Mouse (Mus musculus) hindbrain, embryonic 10.5 days (tissue): ENCODE results near the gene Rptor. TPM values are rescaled to one million over a fixed set of nuclear protein-coding genes. Genes with fewer than 3 reads are reported as not detected.
A peak's percentile ranks its signal among the peaks of the same experiment; 100 is the strongest.

Source experiments
- DNase-seq: peaks from one replicate; pipeline ENCODE4 v3.0.0-alpha.2; 2017; ENCODE audit warnings: low spot score
- H3K27ac ChIP-seq: fragments of 300-500 bp; sonication (generic); 2 replicates; pipeline ENCODE4 v1.5.1; 2016; ENCODE audit warnings: mild to moderate bottlenecking, moderate library complexity
- H3K27me3 ChIP-seq: fragments of 300-500 bp; sonication (generic); 2 replicates; pipeline ENCODE4 v1.6.1; 2016; ENCODE audit warnings: mild to moderate bottlenecking; ENCODE audit not compliant: poor library complexity, insufficient read depth, severe bottlenecking
- H3K36me3 ChIP-seq: fragments of 300-500 bp; sonication (generic); 2 replicates; pipeline ENCODE4 v1.6.1; 2016; ENCODE audit warnings: mild to moderate bottlenecking, moderate library complexity
- H3K4me1 ChIP-seq: fragments of 300-500 bp; sonication (generic); replicated peaks from 2 replicates; pipeline ENCODE4 v1.6.1; 2016; ENCODE audit warnings: mild to moderate bottlenecking
- H3K4me3 ChIP-seq: fragments of 300-500 bp; sonication (generic); 2 replicates; pipeline ENCODE4 v1.5.1; 2016; ENCODE audit warnings: mild to moderate bottlenecking, moderate library complexity
- H3K9me3 ChIP-seq: fragments of 300-500 bp; sonication (generic); 2 replicates; pipeline ENCODE4 v1.6.1; 2016; ENCODE audit warnings: mild to moderate bottlenecking, moderate library complexity
- WGBS: fragments of 180-500 bp; shearing (Covaris S2); methylation state at CpG from one replicate; pipeline ENCODE4 v1.1.7; 2016; 5-methylcytosine and 5-hydroxymethylcytosine counted together
- polyA plus RNA-seq: library from polyadenylated mRNA; unstranded; fragments of >200 nt; fragmentation: Nextera tagmentation; extraction: Ambion mirVana; gene quantifications from 2 replicates; pipeline ENCODE4 v1.2.1, GENCODE M21; 2016

Rptor gene
- polyA plus RNA-seq, 1 experiment from 2014 or later = 12.4 TPM

GRCm38 (mm10) chr11:119907711-119908110, 305.0 kb downstream of the Rptor start:
- Histone ChIP-seq H3K9me3 (no peaks in the 10 kb centered on the region), H3K4me1 (peaks cover 35% of the 10 kb centered on the region), H3K36me3 (no peaks in the 10 kb centered on the region), H3K27ac (no peak overlapping the region), H3K27me3 (peaks cover 3% of the 10 kb centered on the region; the same call in 1 of the 2 replicates), H3K4me3 (no peak overlapping the region)
- 47% methylated on average over 7 of the region's 7 CpGs for WGBS
- no peak for DNase-seq

- peaks cover 3% of the 10 kb centered on the region; the same call in 1 of the 2 replicates for H3K27me3 ChIP-seq
- WGBS = 1% methylated on average over 5 of the region's 5 CpGs
- H3K9me3 ChIP-seq = no peaks in the 10 kb centered on the region
- H3K4me3 ChIP-seq = peak overlapping the region; percentile 20
- no peaks in the 10 kb centered on the region for H3K36me3 ChIP-seq
- H3K27ac ChIP-seq = peak overlapping the region; percentile 62
- peak; percentile 78 for DNase-seq
- H3K4me1 ChIP-seq = peaks cover 48% of the 10 kb centered on the region
Measured at GRCm38 (mm10) chr11:119909436-119909835, 306.7 kb downstream of the Rptor start.

DNA sequence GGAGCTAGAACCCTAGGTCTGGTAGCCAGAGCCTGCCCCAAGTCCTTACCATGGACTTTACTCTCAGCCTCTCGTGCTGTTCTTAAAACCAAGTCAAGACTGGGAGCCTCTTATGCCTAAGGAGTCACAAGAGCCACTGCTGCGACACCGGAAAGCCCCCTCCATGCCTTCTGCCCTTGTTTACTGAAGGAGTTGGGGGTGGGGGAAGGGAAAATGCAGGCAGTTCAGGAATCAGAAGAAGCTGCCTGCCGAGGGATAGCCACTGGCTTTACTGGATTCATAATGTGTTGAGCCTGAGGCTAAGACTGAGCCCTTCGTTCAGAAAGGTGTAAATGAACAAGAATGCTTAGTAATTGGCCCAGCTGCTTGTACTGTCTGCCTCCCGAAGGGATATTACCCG, 310.1 kb downstream of the Rptor start:
- H3K27me3 ChIP-seq = 0 out of 2 replicates have a peak, but pooled peaks cover 3% of the 10 kb centered on the region
- H3K36me3 ChIP-seq = peaks cover 27% of the 10 kb centered on the region
- H3K4me1 ChIP-seq = peaks cover 58% of the 10 kb centered on the region
- H3K9me3 ChIP-seq = no peaks in the 10 kb centered on the region
- no peak for DNase-seq
- WGBS = 8% methylated on average over 7 of the region's 7 CpGs
- peak overlapping the region; percentile 97 for H3K4me3 ChIP-seq
- H3K27ac ChIP-seq = peak overlapping the region; percentile 97

GRCm38 (mm10) chr11:119913291-119913934, 310.7 kb downstream of the Rptor start, which contains the start of gene Chmp6:
TSS of gene Chmp6 (plus strand) at chr11:119913441.
- H3K4me3 ChIP-seq = peak within 1 kb of the TSS; percentile 97
- peak within 1 kb of the TSS; percentile 97 for H3K27ac ChIP-seq
- H3K36me3 ChIP-seq = peaks cover 33% of the 10 kb centered on the region
- WGBS = 1% methylated on average over 48 of the region's 48 CpGs
- H3K27me3 ChIP-seq = no peaks in the 10 kb centered on the region
- H3K4me1 ChIP-seq = peaks cover 57% of the 10 kb centered on the region
- DNase-seq = peak; percentile 88
- H3K9me3 ChIP-seq = no peaks in the 10 kb centered on the region

DNA sequence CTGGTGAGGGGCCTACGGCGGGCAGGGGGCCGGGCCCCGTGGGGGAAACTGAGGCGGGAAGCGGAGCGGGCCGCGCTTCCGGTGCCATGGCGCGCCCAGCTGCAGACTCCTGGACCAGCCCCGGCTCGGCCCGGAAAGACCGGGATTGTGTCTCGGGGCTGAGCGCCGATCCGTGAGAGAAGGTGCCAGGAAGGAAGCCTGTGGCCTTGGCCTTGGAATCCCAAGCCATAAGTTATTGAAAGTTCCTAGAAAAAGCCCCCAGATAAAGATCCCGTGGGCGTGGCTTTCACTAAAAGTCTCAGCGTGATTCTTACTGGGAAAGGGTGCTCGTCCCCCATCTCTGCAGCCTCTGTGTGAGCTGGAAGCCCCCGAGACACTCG, 311.2 kb downstream of the Rptor start:
- H3K4me1 ChIP-seq = peaks cover 53% of the 10 kb centered on the region
- H3K9me3 ChIP-seq = no peaks in the 10 kb centered on the region
- H3K27ac ChIP-seq = peak overlapping the region; percentile 97
- no peaks in the 10 kb centered on the region for H3K27me3 ChIP-seq
- DNase-seq = no peak
- H3K36me3 ChIP-seq = peaks cover 38% of the 10 kb centered on the region
- 0% methylated on average over 26 of the region's 26 CpGs for WGBS
- peak overlapping the region; percentile 97 for H3K4me3 ChIP-seq

- H3K36me3 ChIP-seq = peaks cover 42% of the 10 kb centered on the region
- no peaks in the 10 kb centered on the region for H3K9me3 ChIP-seq
- peak overlapping the region; percentile 97 for H3K4me3 ChIP-seq
- peaks cover 51% of the 10 kb centered on the region for H3K4me1 ChIP-seq
- no peaks in the 10 kb centered on the region for H3K27me3 ChIP-seq
- DNase-seq = no peak
- peak overlapping the region; percentile 97 for H3K27ac ChIP-seq
- 30% methylated on average over 4 of the region's 4 CpGs for WGBS
Measured at GRCm38 (mm10) chr11:119914381-119914780, 311.7 kb downstream of the Rptor start.

GRCm38 (mm10) chr11:119915666-119916065, 313.0 kb downstream of the Rptor start:
- 90% methylated on average over 9 of the region's 9 CpGs for WGBS
- Histone ChIP-seq H3K36me3 (peaks cover 55% of the 10 kb centered on the region), H3K9me3 (no peaks in the 10 kb centered on the region), H3K27me3 (no peaks in the 10 kb centered on the region), H3K4me3 (peak overlapping the region; percentile 97), H3K27ac (peak overlapping the region; percentile 35; the same call in 1 of the 2 replicates), H3K4me1 (peaks cover 42% of the 10 kb centered on the region)
- no peak for DNase-seq

- H3K27me3 ChIP-seq = no peaks in the 10 kb centered on the region
- 92% methylated on average over 15 of the region's 15 CpGs for WGBS
- DNase-seq = no peak
- H3K9me3 ChIP-seq = no peaks in the 10 kb centered on the region
- H3K36me3 ChIP-seq = peaks cover 57% of the 10 kb centered on the region
- no peak overlapping the region; the same call in 1 of the 2 replicates for H3K4me3 ChIP-seq
- peak overlapping the region; percentile 35; the same call in 1 of the 2 replicates for H3K27ac ChIP-seq
- H3K4me1 ChIP-seq = peaks cover 42% of the 10 kb centered on the region
Measured at GRCm38 (mm10) chr11:119916102-119916790, 313.5 kb downstream of the Rptor start.

DNA sequence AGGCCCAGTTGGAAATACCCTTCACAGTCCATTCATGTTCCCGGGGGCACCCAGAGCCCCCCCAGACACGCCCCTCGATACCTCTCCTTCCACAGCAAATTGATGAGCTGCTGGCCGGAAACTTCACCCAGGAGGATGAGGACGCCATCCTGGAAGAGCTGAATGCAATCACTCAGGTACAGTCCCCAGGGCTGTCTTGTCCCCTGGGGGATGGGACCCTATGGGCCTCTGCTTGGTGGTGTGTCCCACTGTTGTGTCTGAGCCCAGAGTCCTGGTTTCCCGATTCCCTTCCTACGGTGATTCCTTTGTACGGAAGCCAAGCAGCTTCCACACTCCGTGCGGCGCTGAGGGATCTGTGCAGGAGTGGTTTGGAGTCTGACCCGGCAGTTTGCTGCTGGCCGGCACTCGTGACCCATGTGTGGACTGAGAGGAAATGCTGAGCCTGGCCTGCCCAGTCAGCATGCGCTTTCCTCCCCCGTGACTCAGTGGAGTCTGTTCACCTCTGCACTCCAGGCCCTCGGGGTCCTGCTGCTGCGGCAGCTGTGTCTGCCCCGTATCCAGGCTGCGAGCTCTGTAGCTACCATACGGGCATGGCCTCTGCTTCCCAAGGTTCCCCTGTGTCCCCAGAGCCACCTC, 314.2 kb downstream of the Rptor start:
- Histone ChIP-seq H3K36me3 (peaks cover 57% of the 10 kb centered on the region), H3K4me1 (peaks cover 42% of the 10 kb centered on the region), H3K27ac (no peak overlapping the region), H3K4me3 (no peak overlapping the region; the same call in 1 of the 2 replicates), H3K9me3 (no peaks in the 10 kb centered on the region), H3K27me3 (no peaks in the 10 kb centered on the region)
- no peak for DNase-seq
- 92% methylated on average over 21 of the region's 21 CpGs for WGBS

DNA sequence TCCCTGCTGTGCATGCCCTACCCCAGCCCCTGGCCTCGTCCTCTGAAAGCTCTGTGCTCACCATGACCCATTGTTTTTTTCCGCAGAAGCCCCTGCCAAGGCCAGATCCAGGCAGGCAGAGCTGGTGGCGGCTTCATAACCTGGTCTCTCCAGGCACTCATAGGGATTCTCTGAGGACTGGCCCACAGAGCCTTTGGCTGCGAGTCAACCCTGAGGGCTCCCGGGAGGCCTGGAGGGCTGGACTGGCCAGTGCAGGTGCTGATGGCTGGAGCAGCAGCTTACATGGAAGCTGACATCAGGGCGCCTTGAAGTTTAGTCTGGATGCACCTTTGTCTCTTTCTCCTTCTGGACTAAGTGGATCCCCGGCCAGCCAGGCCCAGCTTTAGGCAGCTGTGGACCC, 315.8 kb downstream of the Rptor start:
- Histone ChIP-seq H3K4me3 (no peak overlapping the region), H3K27me3 (no peaks in the 10 kb centered on the region), H3K36me3 (peaks cover 57% of the 10 kb centered on the region), H3K4me1 (peaks cover 29% of the 10 kb centered on the region), H3K27ac (no peak overlapping the region), H3K9me3 (no peaks in the 10 kb centered on the region)
- DNase-seq = no peak
- 93% methylated on average over 7 of the region's 7 CpGs for WGBS

- WGBS = 95% methylated on average over 4 of the region's 4 CpGs
- no peak for DNase-seq
- Histone ChIP-seq H3K9me3 (no peaks in the 10 kb centered on the region), H3K27ac (no peak overlapping the region), H3K4me3 (no peak overlapping the region), H3K4me1 (peaks cover 24% of the 10 kb centered on the region), H3K27me3 (no peaks in the 10 kb centered on the region), H3K36me3 (peaks cover 57% of the 10 kb centered on the region)
Measured at GRCm38 (mm10) chr11:119919432-119919831, 316.7 kb downstream of the Rptor start.

DNA sequence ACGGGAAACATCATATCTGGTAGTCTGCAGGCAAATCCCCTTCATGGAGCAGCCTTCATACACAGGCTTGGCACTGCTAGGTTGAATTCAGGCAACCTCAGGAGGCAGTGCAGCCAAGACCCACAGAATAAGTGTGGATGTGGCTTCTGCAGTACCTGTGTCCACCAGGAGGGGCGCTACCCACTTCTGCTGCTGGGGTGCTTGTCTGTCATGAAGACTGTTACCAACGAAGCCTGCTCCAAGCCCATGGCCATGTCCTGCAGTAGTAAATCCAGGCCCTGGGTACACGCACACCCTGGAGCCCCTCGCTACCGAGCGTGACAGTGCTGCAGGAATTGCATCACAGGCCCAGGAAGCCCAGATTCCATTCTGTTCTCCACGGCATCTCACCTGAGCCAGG, 317.2 kb downstream of the Rptor start:
- Histone ChIP-seq H3K9me3 (no peaks in the 10 kb centered on the region), H3K36me3 (peaks cover 57% of the 10 kb centered on the region), H3K27me3 (no peaks in the 10 kb centered on the region), H3K27ac (no peak overlapping the region), H3K4me1 (peaks cover 20% of the 10 kb centered on the region), H3K4me3 (no peak overlapping the region)
- DNase-seq = peak; percentile 76
- WGBS = 65% methylated on average over 8 of the region's 8 CpGs

- no peak overlapping the region for H3K27ac ChIP-seq
- H3K36me3 ChIP-seq = peaks cover 52% of the 10 kb centered on the region
- no peaks in the 10 kb centered on the region for H3K9me3 ChIP-seq
- H3K27me3 ChIP-seq = no peaks in the 10 kb centered on the region
- 93% methylated on average over 5 of the region's 5 CpGs for WGBS
- no peak overlapping the region for H3K4me3 ChIP-seq
- no peak for DNase-seq
- H3K4me1 ChIP-seq = peaks cover 12% of the 10 kb centered on the region
Measured at GRCm38 (mm10) chr11:119920668-119921067, 318.0 kb downstream of the Rptor start.
